Mouse (Mus musculus) liver, postnatal 0 days (tissue): Measurements from ENCODE around the gene Gm49380.
A peak's percentile ranks its signal among the peaks of the same experiment; 100 is the strongest.

ENCODE experiments used
- CTCF ChIP-seq: sonication (generic); IDR thresholded peaks from 2 replicates; pipeline ENCODE4 v1.5.1; 2016; ENCODE audit warnings: antibody characterized with exemption, low read depth
- EP300 ChIP-seq: IDR thresholded peaks from 2 replicates; pipeline ENCODE4 v1.6.1; 2016; ENCODE audit warnings: antibody characterized with exemption, low read depth, mild to moderate bottlenecking

GRCm38 (mm10) chr9:44065177-44065576 lies 48.1 kb downstream of the Gm49380 start:
- TF ChIP-seq CTCF (peak; percentile 21), EP300 (no peak)
